Mouse (Mus musculus): ENCODE results near the gene Smyd3. TPM values are rescaled to one million over a fixed set of nuclear protein-coding genes. Genes with fewer than 3 reads are reported as not detected.

Smyd3 gene
- total RNA-seq, 2 experiments from 2014 or later, result 5.6 to 6.0 TPM

- DNase-seq (ENCODE audit: low spot score), result no peak
- intact Hi-C loops (cut with DNase I), result loop anchor here (2.0 kb wide), 1 partner anchor 433 kb away; no protein-coding TSS in a partner anchor
Observed at GRCm38 (mm10) chr1:178960015-178960559, 557.8 kb downstream of the Smyd3 start.

- intact Hi-C loops (cut with DNase I), result no loop called here
- no peak for DNase-seq (ENCODE audit: low spot score)
Observed at GRCm38 (mm10) chr1:178958641-178959040, 559.2 kb downstream of the Smyd3 start.

GRCm38 (mm10) chr1:178952910-178953309 is 564.9 kb downstream of the Smyd3 start:
- DNase-seq (ENCODE audit: low spot score), result no peak
- intact Hi-C loops (cut with DNase I), result no loop called here

- no peak for DNase-seq (ENCODE audit: low spot score)
- intact Hi-C loops (cut with DNase I), result no loop called here
Observed at GRCm38 (mm10) chr1:178942251-178942963, 575.4 kb downstream of the Smyd3 start.

- DNase-seq (ENCODE audit: low spot score), result no peak
- intact Hi-C loops (cut with DNase I), result no loop called here
Observed at GRCm38 (mm10) chr1:178940353-178940752, 577.5 kb downstream of the Smyd3 start.

- no peak for DNase-seq (ENCODE audit: low spot score)
- intact Hi-C loops (cut with DNase I), result no loop called here
Observed at GRCm38 (mm10) chr1:178936976-178937375, 580.9 kb downstream of the Smyd3 start.

GRCm38 (mm10) chr1:178936457-178936856 is 581.4 kb downstream of the Smyd3 start:
- intact Hi-C loops (cut with DNase I), result no loop called here

GRCm38 (mm10) chr1:178933953-178934637 is 583.7 kb downstream of the Smyd3 start:
- DNase-seq (ENCODE audit: low spot score), result no peak

More at GRCm38 (mm10) chr1:178936457-178936856, 581.4 kb downstream of the Smyd3 start:
- DNase-seq (ENCODE audit: low spot score), result no peak

GRCm38 (mm10) chr1:178929531-178929930 is 588.3 kb downstream of the Smyd3 start:
- intact Hi-C loops (cut with DNase I), result no loop called here
- no peak for DNase-seq (ENCODE audit: low spot score)

More at GRCm38 (mm10) chr1:178933953-178934637, 583.7 kb downstream of the Smyd3 start:
- intact Hi-C loops (cut with DNase I), result no loop called here

GRCm38 (mm10) chr1:178924492-178925183 is 593.2 kb downstream of the Smyd3 start:
- DNase-seq (ENCODE audit: low spot score), result no peak
- intact Hi-C loops (cut with DNase I), result no loop called here

GRCm38 (mm10) chr1:178917194-178917902 is 600.5 kb downstream of the Smyd3 start:
- intact Hi-C loops (cut with DNase I), result no loop called here
- DNase-seq (ENCODE audit: low spot score), result no peak

- intact Hi-C loops (cut with DNase I), result no loop called here
- DNase-seq (ENCODE audit: low spot score), result no peak
Observed at GRCm38 (mm10) chr1:178915056-178915455, 602.8 kb downstream of the Smyd3 start.

GRCm38 (mm10) chr1:178912936-178913716 is 604.7 kb downstream of the Smyd3 start:
- DNase-seq (ENCODE audit: low spot score), result no peak
- intact Hi-C loops (cut with DNase I), result no loop called here

- DNase-seq (ENCODE audit: low spot score), result no peak
- intact Hi-C loops (cut with DNase I), result no loop called here
Observed at GRCm38 (mm10) chr1:178910951-178911350, 606.9 kb downstream of the Smyd3 start.

Other genes with a start within 250 kb of the Smyd3 start
- 10 to 100 TPM; 47.2 to 47.9 TPM for gene Tfb2m, start 28.2 kb upstream of the Smyd3 start, total RNA-seq (2021)
- gene Cnst, start 28.3 kb upstream of the Smyd3 start, total RNA-seq (2021), result 10 to 100 TPM; 42.8 to 47.2 TPM
- 10 to 100 TPM; 56.1 to 61.9 TPM for gene Sccpdh, start 150.2 kb upstream of the Smyd3 start, total RNA-seq (2021)
- under 1 TPM; 0.75 to 0.87 TPM for gene Kif28, start 227.2 kb upstream of the Smyd3 start, total RNA-seq (2021)

Data from heart, postnatal 25 days (tissue).